Mouse (Mus musculus) neural tube, embryonic 14.5 days (tissue): ENCODE data around the gene Actl11. TPM values are rescaled to one million over a fixed set of nuclear protein-coding genes. Genes with fewer than 3 reads are reported as not detected.
A peak's percentile ranks its signal among the peaks of the same experiment; 100 is the strongest.

Experiments used
- ATAC-seq: fragments of 200-750 bp; cut with Nextera tagmentation; 2 replicates; pipeline ENCODE4 v1.8.0; 2017; ENCODE audit warnings: low read depth, mild to moderate bottlenecking, moderate TSS enrichment, moderate library complexity
- H3K27ac ChIP-seq: fragments of 300-500 bp; sonication (generic); 2 replicates; pipeline ENCODE4 v1.5.1; 2014; ENCODE audit warnings: low read depth, mild to moderate bottlenecking, control low read depth, low read length, moderate library complexity, mixed read lengths
- H3K27me3 ChIP-seq: fragments of 300-500 bp; sonication (generic); 2 replicates; pipeline ENCODE4 v1.6.1; 2014; ENCODE audit warnings: low read length; ENCODE audit not compliant: control insufficient read depth, insufficient read depth
- H3K36me3 ChIP-seq: fragments of 300-500 bp; sonication (generic); 2 replicates; pipeline ENCODE4 v1.6.1; 2014; ENCODE audit warnings: low read length, mixed read lengths; ENCODE audit not compliant: control insufficient read depth, insufficient read depth
- H3K4me1 ChIP-seq: fragments of 300-500 bp; sonication (generic); 2 replicates; pipeline ENCODE4 v1.6.1; 2014; ENCODE audit warnings: low read length; ENCODE audit not compliant: control insufficient read depth, insufficient read depth
- H3K4me2 ChIP-seq: fragments of 300-500 bp; sonication (generic); 2 replicates; pipeline ENCODE4 v1.6.1; 2014; ENCODE audit warnings: mild to moderate bottlenecking, low read depth, low read length, control low read depth
- H3K4me3 ChIP-seq: fragments of 300-500 bp; sonication (generic); 2 replicates; pipeline ENCODE4 v1.5.1; 2014; ENCODE audit warnings: low read depth, low read length, control low read depth, mixed read lengths
- H3K9ac ChIP-seq: fragments of 300-500 bp; sonication (generic); replicated peaks from 2 replicates; pipeline ENCODE4 v1.6.1; 2014; ENCODE audit warnings: low read depth, mild to moderate bottlenecking, control low read depth, low read length, mixed read lengths
- H3K9me3 ChIP-seq: fragments of 300-500 bp; sonication (generic); 2 replicates; pipeline ENCODE4 v1.6.1; 2016; ENCODE audit warnings: low read length; ENCODE audit not compliant: control insufficient read depth
- WGBS: fragments of 180-500 bp; shearing (Covaris S2); extraction: QIAGEN DNeasy Blood & Tissue Kit; methylation state at CpG from one replicate; pipeline ENCODE4 v1.1.7; 2014; 5-methylcytosine and 5-hydroxymethylcytosine counted together
- polyA plus RNA-seq: library from polyadenylated mRNA; unstranded; fragments of >200 nt; fragmentation: Nextera tagmentation; extraction: Ambion mirVana; gene quantifications from 2 replicates; pipeline ENCODE4 v1.2.1, GENCODE M21; 2014

Actl11 gene
- polyA plus RNA-seq = not detected in 2 replicates

- Histone ChIP-seq H3K4me3 (no peak within 1 kb of the TSS), H3K27ac (no peak within 1 kb of the TSS), H3K9me3 (no peaks in the 10 kb centered on the region), H3K27me3 (no peaks in the 10 kb centered on the region), H3K36me3 (no peaks in the 10 kb centered on the region), H3K9ac (no peak within 1 kb of the TSS), H3K4me1 (peaks cover 10% of the 10 kb centered on the region; the same call in 1 of the 2 replicates), H3K4me2 (no peak within 1 kb of the TSS)
- ATAC-seq = no peak
- WGBS = 68% methylated on average over 3 of the region's 3 CpGs
These were observed at the start of gene Actl11 for GRCm38 (mm10) chr9:107928169-107928568. Actl11 (plus strand) TSS chr9:107928469.

GRCm38 (mm10) chr9:107880411-107880810, 47.9 kb upstream of the Actl11 start:
- Histone ChIP-seq H3K4me1 (no peaks in the 10 kb centered on the region), H3K27me3 (no peaks in the 10 kb centered on the region), H3K9me3 (no peaks in the 10 kb centered on the region), H3K4me3 (no peak overlapping the region), H3K36me3 (no peaks in the 10 kb centered on the region), H3K9ac (no peak overlapping the region), H3K4me2 (no peak overlapping the region), H3K27ac (no peak overlapping the region)
- WGBS = 65% methylated on average over 4 of the region's 4 CpGs
- no peak for ATAC-seq

- 0 out of 2 replicates have a peak, but pooled peaks cover 3% of the 10 kb centered on the region for H3K27me3 ChIP-seq
- H3K9ac ChIP-seq = peak within 1 kb of the TSS; percentile 74
- H3K4me1 ChIP-seq = peaks cover 5% of the 10 kb centered on the region; the same call in 1 of the 2 replicates
- peak within 1 kb of the TSS; percentile 84 for H3K4me3 ChIP-seq
- H3K4me2 ChIP-seq = peak within 1 kb of the TSS; percentile 64
- H3K27ac ChIP-seq = peak within 1 kb of the TSS; percentile 70
- H3K9me3 ChIP-seq = no peaks in the 10 kb centered on the region
- no peaks in the 10 kb centered on the region for H3K36me3 ChIP-seq
- peak; percentile 96 for ATAC-seq
- under 1% methylated on average over 28 of the region's 28 CpGs for WGBS
These were observed 40.4 kb upstream of the Actl11 start, which contains the start of gene Mon1a for GRCm38 (mm10) chr9:107887804-107888266. Mon1a (plus strand) TSS chr9:107888151.

- Histone ChIP-seq H3K9me3 (no peaks in the 10 kb centered on the region), H3K4me2 (peak overlapping the region; percentile 64), H3K27ac (peak overlapping the region; percentile 70), H3K9ac (peak overlapping the region; percentile 74), H3K27me3 (0 out of 2 replicates have a peak, but pooled peaks cover 3% of the 10 kb centered on the region), H3K36me3 (no peaks in the 10 kb centered on the region), H3K4me3 (peak overlapping the region; percentile 84), H3K4me1 (peaks cover 5% of the 10 kb centered on the region; the same call in 1 of the 2 replicates)
- ATAC-seq = peak; percentile 76
- WGBS = under 1% methylated on average over 17 of the region's 18 CpGs
These were observed 39.9 kb upstream of the Actl11 start for GRCm38 (mm10) chr9:107888267-107888850.

- H3K9me3 ChIP-seq = no peaks in the 10 kb centered on the region
- no peak overlapping the region for H3K4me2 ChIP-seq
- ATAC-seq = no peak
- H3K9ac ChIP-seq = no peak overlapping the region
- no peaks in the 10 kb centered on the region for H3K36me3 ChIP-seq
- H3K4me1 ChIP-seq = peaks cover 5% of the 10 kb centered on the region; the same call in 1 of the 2 replicates
- H3K27me3 ChIP-seq = 0 out of 2 replicates have a peak, but pooled peaks cover 3% of the 10 kb centered on the region
- 88% methylated on average over 6 of the region's 6 CpGs for WGBS
- H3K4me3 ChIP-seq = no peak overlapping the region
- no peak overlapping the region for H3K27ac ChIP-seq
These were observed 38.0 kb upstream of the Actl11 start for GRCm38 (mm10) chr9:107890260-107890659.

GRCm38 (mm10) chr9:107891023-107891422, 37.2 kb upstream of the Actl11 start:
- WGBS = 97% methylated on average over 1 of the region's 1 CpGs
- Histone ChIP-seq H3K9me3 (no peaks in the 10 kb centered on the region), H3K27me3 (0 out of 2 replicates have a peak, but pooled peaks cover 3% of the 10 kb centered on the region), H3K4me2 (no peak overlapping the region), H3K4me3 (no peak overlapping the region), H3K9ac (no peak overlapping the region), H3K27ac (no peak overlapping the region), H3K4me1 (peaks cover 5% of the 10 kb centered on the region; the same call in 1 of the 2 replicates), H3K36me3 (no peaks in the 10 kb centered on the region)
- ATAC-seq = no peak

- Histone ChIP-seq H3K9ac (no peak overlapping the region), H3K4me2 (no peak overlapping the region), H3K36me3 (peaks cover 11% of the 10 kb centered on the region), H3K27ac (no peak overlapping the region), H3K4me3 (no peak overlapping the region), H3K27me3 (peaks cover 3% of the 10 kb centered on the region; the same call in 1 of the 2 replicates), H3K4me1 (peaks cover 7% of the 10 kb centered on the region; the same call in 1 of the 2 replicates), H3K9me3 (no peaks in the 10 kb centered on the region)
- no peak for ATAC-seq
- WGBS = 86% methylated on average over 10 of the region's 10 CpGs
These were observed 29.7 kb upstream of the Actl11 start for GRCm38 (mm10) chr9:107898563-107898962.

- H3K9ac ChIP-seq = no peak overlapping the region
- H3K27ac ChIP-seq = no peak overlapping the region
- peaks cover 7% of the 10 kb centered on the region; the same call in 1 of the 2 replicates for H3K4me1 ChIP-seq
- H3K9me3 ChIP-seq = no peaks in the 10 kb centered on the region
- H3K4me2 ChIP-seq = no peak overlapping the region
- 84% methylated on average over 12 of the region's 12 CpGs for WGBS
- no peak overlapping the region for H3K4me3 ChIP-seq
- no peak for ATAC-seq
- H3K36me3 ChIP-seq = peaks cover 11% of the 10 kb centered on the region
- H3K27me3 ChIP-seq = peaks cover 3% of the 10 kb centered on the region; the same call in 1 of the 2 replicates
These were observed 28.4 kb upstream of the Actl11 start for GRCm38 (mm10) chr9:107899855-107900254.
